Mouse (Mus musculus): ENCODE measurements at regions not wholly inside any gene's neighbourhood (a gene's known extent, or its start where the extent isn't known, plus 50 kb on each side); places are given as distances from the start of the nearest gene placed in this dataset.

GRCm38 (mm10) chr7:123907946-123908840 is 74.5 kb upstream of the Hs3st4 start:
- no peak overlapping the region for H3K27ac ChIP-seq
- no peak overlapping the region for H3K9ac ChIP-seq (ENCODE audit: low read depth, low read length)
- intact Hi-C loops (cut with DNase I), result no loop called here
- H3K27me3 ChIP-seq (ENCODE audit: control insufficient read depth, insufficient read depth, low read length), result no peaks in the 10 kb centered on the region
- no peak overlapping the region for H3K4me3 ChIP-seq
- no peaks in the 10 kb centered on the region for H3K36me3 ChIP-seq (ENCODE audit: control insufficient read depth, insufficient read depth, low read length)
- WGBS, result 67% methylated on average over 6 of the region's 6 CpGs
- peak in 1 of 2 experiments; percentile 12 for DNase-seq
- no peak for TF ChIP-seq EP300 (IDR thresholded peaks at IDR 0.05; ENCODE audit: insufficient read depth, low read depth, low read length)
- TF ChIP-seq CTCF (IDR thresholded peaks at IDR 0.05), result no peak
- no peak for TF ChIP-seq POLR2A (IDR thresholded peaks at IDR 0.05; ENCODE audit: insufficient read depth, low read depth, low read length)
- H3K4me1 ChIP-seq (ENCODE audit: control insufficient read depth, insufficient read depth, low read length), result no peaks in the 10 kb centered on the region
- no peaks in the 10 kb centered on the region for H3K79me2 ChIP-seq (replicated peaks; ENCODE audit: control insufficient read depth, insufficient read depth, low read length)

GRCm38 (mm10) chr7:123921461-123921860 is 61.2 kb upstream of the Hs3st4 start:
- Histone ChIP-seq H3K27ac (no peak overlapping the region), H3K9ac (ENCODE audit: low read depth, low read length) (no peak overlapping the region), H3K36me3 (ENCODE audit: control insufficient read depth, insufficient read depth, low read length) (no peaks in the 10 kb centered on the region), H3K4me3 (no peak overlapping the region), H3K27me3 (ENCODE audit: control insufficient read depth, insufficient read depth, low read length) (no peaks in the 10 kb centered on the region), H3K79me2 (replicated peaks; ENCODE audit: control insufficient read depth, insufficient read depth, low read length) (no peaks in the 10 kb centered on the region), H3K4me1 (ENCODE audit: control insufficient read depth, insufficient read depth, low read length) (no peaks in the 10 kb centered on the region)
- intact Hi-C loops (cut with DNase I), result no loop called here
- TF ChIP-seq CTCF (IDR thresholded peaks at IDR 0.05) (no peak), EP300 (IDR thresholded peaks at IDR 0.05; ENCODE audit: insufficient read depth, low read depth, low read length) (no peak), POLR2A (IDR thresholded peaks at IDR 0.05; ENCODE audit: insufficient read depth, low read depth, low read length) (no peak)
- no peak for DNase-seq
- WGBS, result 89% methylated on average over 2 of the region's 2 CpGs

GRCm38 (mm10) chr7:123932486-123932885 is 50.2 kb upstream of the Hs3st4 start:
- TF ChIP-seq POLR2A (IDR thresholded peaks at IDR 0.05; ENCODE audit: insufficient read depth, low read depth, low read length) (no peak), EP300 (IDR thresholded peaks at IDR 0.05; ENCODE audit: insufficient read depth, low read depth, low read length) (no peak), CTCF (IDR thresholded peaks at IDR 0.05) (no peak)
- WGBS, result 67% methylated on average over 7 of the region's 7 CpGs
- H3K36me3 ChIP-seq (ENCODE audit: control insufficient read depth, insufficient read depth, low read length), result no peaks in the 10 kb centered on the region
- no peak overlapping the region for H3K9ac ChIP-seq (ENCODE audit: low read depth, low read length)
- no peak overlapping the region for H3K27ac ChIP-seq
- intact Hi-C loops (cut with DNase I), result no loop called here
- no peak for DNase-seq
- H3K4me3 ChIP-seq, result no peak overlapping the region
- no peaks in the 10 kb centered on the region for H3K79me2 ChIP-seq (replicated peaks; ENCODE audit: control insufficient read depth, insufficient read depth, low read length)
- no peaks in the 10 kb centered on the region for H3K27me3 ChIP-seq (ENCODE audit: control insufficient read depth, insufficient read depth, low read length)
- H3K4me1 ChIP-seq (ENCODE audit: control insufficient read depth, insufficient read depth, low read length), result no peaks in the 10 kb centered on the region

All from heart, adult 2 months (tissue).